Mouse (Mus musculus) layer of hippocampus, adult 8-10 months (tissue): ENCODE results near the gene Myoz1. TPM values are rescaled to one million over a fixed set of nuclear protein-coding genes. Genes with fewer than 3 reads are reported as not detected.

Experiments
- DNase-seq, 2 experiments: peaks; one replicate each; pipeline ENCODE4 v3.0.0; 2022; ENCODE audit warnings: low spot score in 2 of 2
- total RNA-seq, 4 experiments: library from RNA; stranded (reverse); gene quantifications; 2 replicates each; pipeline ENCODE4 v1.2.4; 2022

The Myoz1 gene
- total RNA-seq, 4 experiments from 2014 or later, result 1.0 to 1.1 TPM; not detected in 2

GRCm38 (mm10) chr14:20672990-20673389, 16.6 kb upstream of the Myoz1 start:
- no peak for DNase-seq

- DNase-seq, result no peak
These were observed 11.9 kb upstream of the Myoz1 start, which contains the start of gene Synpo2l for GRCm38 (mm10) chr14:20668154-20668810. Synpo2l (minus strand) TSS chr14:20668354.

GRCm38 (mm10) chr14:20667469-20667868, 11.1 kb upstream of the Myoz1 start:
- no peak for DNase-seq

- no peak for DNase-seq
These were observed 8.1 kb upstream of the Myoz1 start for GRCm38 (mm10) chr14:20664436-20664835.

- DNase-seq, result no peak
These were observed 7.3 kb upstream of the Myoz1 start for GRCm38 (mm10) chr14:20663601-20664000.

- DNase-seq, result no peak
These were observed 6.4 kb upstream of the Myoz1 start for GRCm38 (mm10) chr14:20662740-20663139.

GRCm38 (mm10) chr14:20661661-20662331, 5.5 kb upstream of the Myoz1 start:
- no peak for DNase-seq

- peak; percentile 93 to 95 for DNase-seq
These were observed 4.7 kb upstream of the Myoz1 start for GRCm38 (mm10) chr14:20660827-20661660.

GRCm38 (mm10) chr14:20659687-20660086, 3.3 kb upstream of the Myoz1 start:
- DNase-seq, result no peak

- no peak for DNase-seq
These were observed 2.6 kb upstream of the Myoz1 start for GRCm38 (mm10) chr14:20658902-20659301.

- no peak for DNase-seq
These were observed 2.0 kb upstream of the Myoz1 start for GRCm38 (mm10) chr14:20658326-20658725.

GRCm38 (mm10) chr14:20655731-20656130, 609 bp downstream of the Myoz1 start:
- DNase-seq, result no peak

- no peak for DNase-seq
These were observed 1.5 kb downstream of the Myoz1 start for GRCm38 (mm10) chr14:20654690-20655421.

- DNase-seq, result no peak
These were observed 4.6 kb downstream of the Myoz1 start for GRCm38 (mm10) chr14:20651722-20652256.

- DNase-seq, result no peak
These were observed 5.3 kb downstream of the Myoz1 start for GRCm38 (mm10) chr14:20651000-20651399.

GRCm38 (mm10) chr14:20646381-20646780, 10.0 kb downstream of the Myoz1 start:
- DNase-seq, result no peak

- DNase-seq, result no peak
These were observed 10.8 kb downstream of the Myoz1 start for GRCm38 (mm10) chr14:20645547-20645946.

GRCm38 (mm10) chr14:20641438-20641875, 14.9 kb downstream of the Myoz1 start:
- DNase-seq, result no peak

GRCm38 (mm10) chr14:20640644-20641437, 15.5 kb downstream of the Myoz1 start, which contains the start of gene Usp54:
Usp54 (minus strand) TSS chr14:20641063.
- peak; percentile 97 to 98 for DNase-seq
